Mouse (Mus musculus): Measurements from ENCODE around the gene Nfia.

Gene Nfia

DNA sequence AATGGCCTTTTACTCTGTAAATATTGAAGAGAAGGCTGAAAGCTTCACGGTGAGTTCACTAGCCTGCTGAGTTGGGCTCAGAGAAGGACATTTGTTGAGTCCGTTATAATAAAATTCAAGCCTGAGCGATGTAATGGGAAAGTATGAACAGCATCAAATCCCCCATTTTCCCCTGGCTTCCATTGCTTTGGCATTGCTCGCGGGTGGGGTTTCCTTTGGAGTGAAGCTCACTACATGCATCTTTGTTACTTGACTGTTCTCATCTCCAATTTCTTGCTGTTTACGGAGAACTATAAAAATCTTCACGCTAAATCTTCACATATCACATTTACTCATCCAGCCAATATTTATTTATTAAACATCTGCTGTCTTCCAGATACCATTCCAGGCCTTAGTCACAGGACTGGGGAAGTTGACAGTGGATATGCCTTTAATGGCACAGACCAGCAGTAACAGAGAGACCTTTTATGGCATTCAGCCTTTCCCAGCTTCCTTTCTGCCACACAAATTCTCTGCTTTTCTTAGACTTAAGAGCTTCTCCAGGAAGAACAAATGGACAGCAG lies 196.3 kb downstream of the Nfia start:
- DNase-seq, result no peak

DNA sequence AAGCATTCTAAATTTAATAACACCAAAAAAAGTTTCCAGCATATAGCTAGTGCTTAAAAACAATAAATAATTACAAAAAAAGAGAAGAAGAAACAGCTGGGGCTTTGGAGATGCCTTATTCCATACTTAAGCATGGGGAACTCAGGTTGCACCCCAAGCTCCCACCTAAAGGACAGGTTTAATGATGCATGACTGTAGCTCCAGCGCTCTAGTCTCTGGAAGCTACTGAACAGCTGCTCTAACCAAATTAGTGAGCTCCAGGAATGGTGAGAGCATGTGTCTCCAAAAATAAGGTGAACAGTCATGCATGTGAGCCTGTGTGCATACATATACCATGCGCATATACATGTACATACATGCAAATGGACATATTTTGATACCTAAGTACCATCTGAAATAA lies 200.5 kb downstream of the Nfia start:
- no peak for DNase-seq

DNA sequence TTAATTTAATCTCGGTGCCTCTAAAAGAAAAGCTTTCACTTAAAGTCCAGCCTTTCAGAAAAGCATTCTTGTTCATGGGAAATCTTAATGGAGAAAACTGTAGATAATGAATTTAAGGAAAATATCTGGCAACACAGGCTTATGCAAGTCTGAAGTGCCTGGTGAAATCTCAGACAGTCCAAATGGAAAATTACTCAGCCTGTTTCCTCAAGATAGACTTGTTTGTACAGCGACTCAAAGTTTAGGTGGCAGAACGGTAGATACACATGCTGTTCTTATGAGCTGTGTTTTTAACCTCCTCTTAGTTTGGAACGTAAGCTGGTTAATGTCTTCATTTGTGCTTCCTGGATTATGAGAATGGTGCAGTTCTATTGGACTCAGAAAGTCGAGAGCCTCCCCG lies 201.5 kb downstream of the Nfia start:
- DNase-seq, result no peak

DNA sequence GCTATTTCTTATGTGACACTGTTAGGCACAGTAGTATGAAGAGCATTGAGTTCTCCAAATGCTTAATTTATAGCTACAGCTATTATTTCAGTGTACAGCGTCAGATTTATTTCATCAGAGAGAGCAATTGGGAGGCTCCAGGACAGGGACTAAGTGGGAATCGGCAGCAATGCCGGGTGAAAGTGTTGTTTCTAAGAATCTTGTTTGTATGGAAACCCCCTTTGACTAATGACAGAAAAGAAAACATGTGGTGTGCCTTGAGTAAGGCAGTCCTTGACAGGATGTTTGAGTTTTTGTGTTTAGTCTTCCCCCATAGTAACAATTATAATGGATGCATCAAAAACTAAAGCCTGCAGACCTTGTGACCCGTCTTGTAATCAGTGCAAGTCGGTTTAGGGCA lies 204.4 kb downstream of the Nfia start:
- no peak for DNase-seq

DNA sequence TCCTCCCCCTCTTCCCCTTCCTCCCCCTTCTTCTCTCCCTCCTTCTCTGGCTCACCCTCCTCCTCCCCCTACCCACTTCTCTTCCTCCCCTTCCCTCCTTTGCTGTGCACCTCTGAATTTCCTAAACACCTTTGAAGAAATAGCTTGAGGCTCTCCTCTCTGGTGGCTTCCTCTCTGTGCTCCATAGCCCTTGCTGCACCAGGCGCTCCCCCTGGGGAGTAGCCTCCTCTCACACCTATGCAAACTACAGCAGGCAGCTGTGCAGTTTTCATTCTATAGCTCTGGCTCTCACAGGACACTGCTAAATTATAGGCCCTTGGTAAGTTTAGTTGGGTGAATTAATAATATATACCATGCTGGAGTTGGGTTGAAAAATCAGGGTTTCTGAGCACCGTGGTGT lies 211.8 kb downstream of the Nfia start:
- no peak for DNase-seq

DNA sequence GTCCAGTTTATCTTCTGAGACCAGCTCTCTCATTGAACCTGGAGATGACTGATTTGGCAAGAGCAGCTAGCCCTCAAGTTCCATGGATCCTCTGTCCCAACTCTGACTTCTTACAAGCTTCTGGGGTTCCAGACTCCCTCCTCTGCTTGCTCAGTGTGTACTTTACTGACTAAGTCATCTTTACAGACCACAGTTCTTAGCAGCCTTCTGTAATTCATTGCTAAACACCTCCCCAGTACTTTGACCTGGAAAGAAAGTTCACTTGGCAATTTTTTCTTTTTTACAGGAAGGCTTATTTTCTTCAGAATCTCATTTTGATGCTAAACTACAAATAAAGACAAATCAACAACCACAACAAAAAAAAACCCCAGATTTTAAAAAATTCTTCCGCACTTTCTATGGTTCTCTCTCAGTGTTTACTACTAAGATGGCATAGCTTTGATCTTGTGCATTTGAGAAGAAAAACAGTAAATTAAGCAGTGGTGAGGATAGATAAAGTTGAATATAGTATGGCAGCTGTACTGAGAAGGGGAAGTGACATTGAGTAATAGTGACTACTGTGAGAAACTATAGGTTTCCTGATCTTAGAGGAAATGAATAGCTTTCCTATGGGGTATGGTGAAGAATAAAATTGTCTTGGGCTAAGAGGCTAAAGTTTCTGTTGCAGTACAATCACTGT lies 213.7 kb downstream of the Nfia start:
- no peak for DNase-seq

- DNase-seq, result no peak
These were observed 214.2 kb downstream of the Nfia start for GRCm38 (mm10) chr4:97986735-97987075.

GRCm38 (mm10) chr4:97988703-97989102 lies 216.2 kb downstream of the Nfia start:
- DNase-seq, result no peak

DNA sequence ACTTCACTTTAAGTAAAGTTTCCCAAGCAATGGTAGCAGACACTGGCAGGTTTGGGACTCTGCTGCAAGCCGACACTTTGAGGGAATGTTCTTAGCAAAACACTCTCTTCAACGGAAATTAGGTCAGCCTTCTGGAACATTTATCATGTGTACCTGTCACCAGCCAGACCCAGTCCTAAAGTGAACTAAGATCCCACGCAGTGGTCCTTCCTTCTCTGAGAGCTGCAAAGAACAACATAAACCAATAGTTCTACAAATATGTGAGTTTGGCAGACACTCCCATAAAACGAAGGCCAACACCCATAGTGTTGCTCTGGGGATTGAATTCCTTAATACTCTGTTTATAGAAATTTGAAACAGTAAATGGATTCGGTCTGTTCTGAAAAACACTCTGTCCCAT lies 217.9 kb downstream of the Nfia start:
- DNase-seq, result peak; percentile 33

GRCm38 (mm10) chr4:97991395-97991794 lies 218.9 kb downstream of the Nfia start:
- no peak for DNase-seq

- DNase-seq, result no peak
These were observed 219.3 kb downstream of the Nfia start for GRCm38 (mm10) chr4:97991880-97992279.

- no peak for DNase-seq
These were observed 223.6 kb downstream of the Nfia start for GRCm38 (mm10) chr4:97995911-97996712.

- DNase-seq, result peak; percentile 14
These were observed 224.8 kb downstream of the Nfia start for GRCm38 (mm10) chr4:97997151-97997817.

DNA sequence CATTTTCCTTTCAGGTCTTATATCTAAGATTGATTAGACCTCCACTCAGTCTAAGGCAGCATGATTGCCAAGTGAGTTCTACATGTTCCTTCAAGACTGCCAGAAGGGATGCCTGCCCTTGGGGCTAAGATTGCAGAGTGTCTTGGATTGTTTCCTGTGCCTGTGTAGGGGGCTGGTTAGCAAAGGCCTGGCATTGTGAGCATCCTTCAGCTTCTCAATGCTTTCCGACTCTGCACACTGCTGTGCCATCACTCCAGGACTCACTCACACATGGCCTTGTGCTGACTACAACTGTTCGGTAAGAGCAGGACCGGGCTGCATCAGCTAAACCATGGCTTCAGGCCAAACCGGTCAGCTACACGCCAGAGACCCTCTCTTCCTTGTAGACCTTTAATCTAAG lies 229.7 kb downstream of the Nfia start:
- no peak for DNase-seq

DNA sequence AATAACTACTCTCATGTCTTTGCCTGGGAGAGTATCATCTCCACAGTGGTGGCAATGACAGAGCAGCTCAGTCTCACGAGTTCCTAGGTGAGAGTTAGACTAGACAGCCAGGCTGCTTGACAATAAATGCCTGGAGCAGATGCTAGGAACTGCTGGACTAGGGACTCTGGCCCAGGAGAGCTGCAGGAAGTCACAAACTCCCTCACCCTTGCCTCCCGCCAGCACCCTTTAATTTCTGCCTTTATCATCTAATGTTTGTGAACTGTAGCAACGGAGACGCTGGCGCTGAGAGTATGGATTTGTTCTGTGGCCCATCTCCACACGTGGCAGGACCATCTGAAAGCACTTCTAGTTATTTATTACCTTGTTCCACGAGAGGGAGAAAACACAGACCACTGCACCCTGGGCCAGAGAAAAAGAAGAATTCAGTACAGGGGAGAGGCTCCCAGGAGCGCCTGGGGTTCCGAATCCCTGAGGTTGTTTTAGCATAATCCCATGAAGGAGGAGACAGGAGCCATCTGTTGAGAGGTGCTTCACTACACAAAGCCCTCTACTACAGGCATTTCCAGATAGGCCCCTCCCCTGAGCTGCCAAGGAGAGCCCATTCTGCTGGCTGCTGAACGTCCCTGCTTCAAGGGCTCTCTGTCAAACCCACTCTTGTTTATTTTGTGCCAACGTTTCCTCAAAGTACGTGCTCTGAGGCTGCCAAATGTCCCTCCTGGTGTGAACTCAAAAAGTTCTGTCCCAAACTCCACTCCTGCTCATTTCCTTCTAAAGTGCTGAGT lies 231.0 kb downstream of the Nfia start:
- peak; percentile 52 for DNase-seq

GRCm38 (mm10) chr4:98004108-98004625 lies 231.6 kb downstream of the Nfia start:
- DNase-seq, result peak; percentile 66

- no peak for DNase-seq
These were observed 232.5 kb downstream of the Nfia start for GRCm38 (mm10) chr4:98004986-98005385.

DNA sequence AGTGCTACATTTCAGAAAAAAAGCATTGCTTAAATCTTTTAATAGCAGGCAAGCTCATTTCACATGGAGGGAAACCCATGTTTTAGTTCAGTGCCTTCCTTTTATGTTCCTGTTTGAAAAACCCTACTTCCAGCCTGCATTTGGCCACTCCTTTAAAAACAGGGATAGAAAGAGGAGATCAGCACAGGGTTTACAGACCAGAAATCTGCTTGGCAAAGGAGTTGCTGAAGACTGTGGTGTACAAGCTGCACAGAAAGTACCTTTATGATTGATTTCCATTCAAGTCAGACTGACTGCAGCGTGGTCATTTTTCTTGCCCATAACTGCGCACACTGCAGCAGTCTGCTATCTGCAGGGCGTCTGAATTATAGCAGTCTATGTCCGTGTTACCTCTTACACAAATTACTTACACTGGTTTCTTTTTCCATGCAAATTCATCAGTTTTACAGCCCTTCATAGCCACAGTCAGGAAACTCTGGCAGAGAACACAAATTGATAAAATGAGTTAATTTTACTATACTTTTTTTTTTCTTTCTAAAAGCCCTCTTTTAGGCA lies 236.4 kb downstream of the Nfia start:
- no peak for DNase-seq

DNA sequence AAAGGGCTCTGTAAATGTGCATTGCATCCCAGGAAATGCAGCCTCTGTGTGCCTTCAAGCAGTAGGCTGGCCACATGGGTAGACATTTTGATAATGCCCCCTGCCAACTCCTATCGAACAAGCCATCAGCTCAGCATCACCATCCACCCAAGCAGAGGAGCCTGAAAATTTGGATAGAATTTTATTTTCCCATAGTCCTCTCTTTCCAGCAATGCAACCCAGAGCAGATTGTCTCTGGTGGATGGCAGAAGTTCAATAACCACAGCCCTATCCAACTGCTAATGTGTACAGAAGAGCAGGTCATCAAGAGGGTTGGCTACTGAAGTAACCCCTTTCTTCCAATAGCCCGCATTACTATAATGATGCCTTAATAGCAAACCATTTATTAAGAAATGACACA lies 237.4 kb downstream of the Nfia start:
- no peak for DNase-seq

DNA sequence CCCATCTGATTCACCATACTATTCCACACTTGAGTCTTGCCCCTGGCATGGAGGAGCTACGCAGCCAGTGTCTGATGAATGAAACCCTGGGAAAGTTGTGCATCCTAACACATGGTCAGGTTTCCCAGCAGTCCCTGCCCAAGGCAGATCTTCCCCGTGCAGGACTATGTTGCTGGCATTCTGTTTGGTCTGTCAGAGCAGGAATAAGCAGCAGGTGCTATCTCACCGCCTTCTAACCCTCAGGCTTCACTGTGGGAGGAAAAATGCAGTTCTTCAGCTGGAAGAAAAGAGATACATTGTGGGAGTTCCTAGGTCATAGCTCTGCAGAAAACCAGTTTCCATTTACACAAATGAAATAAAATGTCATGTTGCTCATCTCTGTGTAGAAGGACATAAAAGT lies 247.3 kb downstream of the Nfia start:
- no peak for DNase-seq

GRCm38 (mm10) chr4:98020836-98021235 lies 248.3 kb downstream of the Nfia start:
- no peak for DNase-seq

GRCm38 (mm10) chr4:98023245-98023792 lies 250.8 kb downstream of the Nfia start:
- no peak for DNase-seq
